Mouse (Mus musculus) thymus, postnatal 36 days (tissue): ENCODE data around the gene Htr5a.

Source experiments
- DNase-seq, 2 experiments: peaks; one replicate each; pipeline ENCODE4 v3.0.0; 2022; ENCODE audit warnings: mixed read lengths in 2 of 2

The Htr5a gene

DNA sequence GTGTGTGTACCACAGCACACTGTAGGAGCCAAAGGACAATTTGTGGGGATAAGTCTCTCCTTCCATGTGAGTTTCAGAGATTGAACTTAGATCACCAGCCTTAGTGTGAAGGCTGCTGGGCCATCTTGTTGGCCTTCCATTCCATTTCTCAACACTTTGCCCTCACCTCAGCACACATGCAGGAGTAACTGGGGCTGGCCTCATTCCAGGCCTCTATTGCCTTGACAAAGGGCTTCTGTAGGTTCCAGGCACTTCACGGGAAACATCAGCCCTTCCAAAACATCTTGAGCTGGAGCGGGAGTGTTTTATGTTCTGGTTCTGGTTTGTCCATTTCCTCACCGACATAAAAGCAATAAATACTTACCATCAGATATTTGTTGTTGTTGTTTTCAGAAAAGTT is 54.0 kb downstream of the Htr5a start:
- no peak for DNase-seq

DNA sequence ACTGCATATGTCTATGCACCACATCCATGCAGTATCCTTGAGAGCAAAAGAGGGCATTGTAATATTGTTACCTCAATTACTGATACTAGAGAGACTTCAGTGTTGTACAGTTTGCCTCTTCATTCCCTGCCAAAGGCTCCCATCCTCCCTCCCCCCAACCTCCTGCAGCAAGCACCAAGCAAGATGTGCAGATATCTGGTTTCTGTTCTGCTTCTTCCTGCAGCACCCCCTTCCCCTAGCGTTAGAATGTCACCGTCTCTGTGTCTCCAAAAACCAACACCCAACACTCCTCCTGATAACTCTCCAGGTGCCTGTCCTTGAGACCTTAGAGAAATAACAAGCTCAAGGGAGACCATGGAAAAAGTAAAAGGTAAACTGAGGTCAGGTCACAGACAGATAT is 57.8 kb downstream of the Htr5a start:
- no peak for DNase-seq

DNA sequence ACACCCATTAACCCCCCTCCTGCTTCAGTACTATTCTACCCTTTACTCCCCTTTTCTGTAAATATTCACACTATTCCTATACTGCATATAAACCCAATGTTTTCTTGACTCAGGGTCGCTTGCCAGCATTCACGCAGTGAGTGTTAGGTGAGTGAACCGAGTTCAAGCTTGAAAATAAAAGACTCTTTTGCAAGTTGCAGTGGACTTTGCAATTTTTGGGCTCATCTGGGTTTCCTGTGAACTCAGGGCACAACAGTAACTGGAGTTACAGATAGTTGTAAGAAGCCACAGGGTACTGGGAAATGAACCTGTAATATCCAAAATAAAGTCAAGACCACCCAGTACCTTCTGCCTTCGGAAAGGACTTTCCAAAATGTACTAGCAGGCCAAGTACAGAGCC is 58.2 kb downstream of the Htr5a start:
- DNase-seq = no peak
